Mouse (Mus musculus) CD8-positive naive resting alpha-beta T cell, adult 2 months (primary cell): ENCODE measurements around the gene Rgs1.

Experiments used
- DNase-seq, 2 experiments: peaks; one replicate each; pipeline ENCODE4 v3.0.0; 2022; ENCODE audit warnings: low read depth in 2 of 2, low spot score in 2 of 2

The Rgs1 gene

DNA sequence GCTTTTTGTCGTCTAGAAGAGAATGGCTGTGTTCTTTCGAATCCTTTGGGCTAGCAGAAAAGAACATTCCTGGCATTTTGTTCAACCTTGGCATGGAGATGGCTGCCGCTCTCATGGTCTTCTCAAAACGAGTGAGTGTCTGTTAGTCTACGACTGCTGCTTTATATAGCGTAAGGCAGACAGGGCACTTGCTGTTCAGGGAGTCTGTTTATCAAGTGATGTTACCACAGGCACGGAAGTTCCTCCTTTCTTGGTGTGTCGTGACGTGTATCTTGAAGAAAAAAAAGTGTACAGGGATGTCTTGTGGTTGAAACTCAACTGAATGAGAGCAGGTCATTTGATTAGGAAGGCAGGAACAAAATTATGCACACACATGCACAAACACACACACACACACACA, at the start of gene Rgs1:
Gene Rgs1 (minus strand): TSS at position 320 of the 400 bp plus-strand sequence.
- peak; percentile 65 to 71 for DNase-seq

DNA sequence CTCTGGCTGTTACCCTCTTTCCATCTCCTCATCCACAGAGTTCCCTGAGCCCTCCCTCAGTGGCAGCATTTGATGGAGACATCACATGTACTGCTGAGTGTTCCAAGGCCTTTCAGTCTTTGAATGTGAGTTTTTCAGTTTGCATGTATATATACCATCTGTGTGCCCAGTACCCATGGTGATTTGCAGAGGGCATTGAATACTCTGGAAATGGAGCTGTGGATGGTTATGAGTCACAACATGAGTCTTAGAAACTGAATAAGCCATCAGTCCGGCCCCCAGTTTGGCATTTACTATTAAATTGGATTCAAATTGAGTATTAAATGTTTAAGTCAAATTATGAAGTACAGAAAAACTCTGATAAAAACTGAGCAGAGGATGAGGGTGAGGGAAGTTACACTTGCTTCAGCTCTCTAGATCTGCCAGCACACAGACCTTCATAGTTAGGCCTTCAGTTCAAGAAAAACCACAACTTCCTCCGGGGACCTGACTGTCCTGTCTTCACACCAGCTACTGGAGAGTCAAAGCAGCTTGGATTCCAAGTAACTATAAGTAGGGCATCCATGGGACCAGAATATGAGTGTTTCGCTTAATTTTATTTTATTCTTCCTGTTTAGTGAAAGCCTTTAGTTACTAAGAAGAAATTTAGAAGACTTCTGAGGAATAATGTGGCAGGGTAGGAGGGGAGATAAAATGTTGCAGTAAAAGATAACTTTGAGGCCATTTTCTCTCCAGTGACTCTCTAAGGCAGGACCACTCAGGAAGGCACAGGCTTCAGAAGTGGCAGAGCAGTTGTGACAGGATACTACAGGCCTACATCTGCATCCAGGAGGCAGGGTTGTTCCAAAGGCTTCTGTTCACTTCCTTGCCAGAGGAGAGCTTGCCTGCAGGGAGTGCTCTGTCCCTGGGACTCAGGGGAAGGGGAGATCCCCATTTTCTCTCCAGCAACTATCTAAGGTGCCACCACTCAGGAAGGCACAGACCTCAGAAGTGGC, 34.3 kb upstream of the Rgs1 start:
- no peak for DNase-seq

DNA sequence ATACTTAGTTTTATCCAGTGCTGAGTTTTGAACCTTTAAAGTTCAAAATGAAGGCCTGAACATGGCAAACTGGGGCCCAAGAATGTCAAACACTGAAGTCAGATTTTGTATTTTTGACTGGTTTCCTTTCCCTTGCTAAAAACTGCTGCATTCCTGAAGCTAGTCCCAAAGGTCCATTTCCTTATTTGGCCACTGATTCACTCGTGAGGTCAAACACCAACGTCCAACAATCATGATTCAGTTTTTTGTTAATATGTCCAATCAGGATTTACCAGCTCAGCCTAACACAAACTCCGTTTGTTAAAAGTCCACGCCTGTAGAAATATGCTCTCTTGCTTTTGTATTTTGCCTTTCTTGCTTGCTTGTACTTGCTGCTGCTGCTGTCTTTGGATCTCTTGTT, 31.0 kb upstream of the Rgs1 start:
- no peak for DNase-seq

DNA sequence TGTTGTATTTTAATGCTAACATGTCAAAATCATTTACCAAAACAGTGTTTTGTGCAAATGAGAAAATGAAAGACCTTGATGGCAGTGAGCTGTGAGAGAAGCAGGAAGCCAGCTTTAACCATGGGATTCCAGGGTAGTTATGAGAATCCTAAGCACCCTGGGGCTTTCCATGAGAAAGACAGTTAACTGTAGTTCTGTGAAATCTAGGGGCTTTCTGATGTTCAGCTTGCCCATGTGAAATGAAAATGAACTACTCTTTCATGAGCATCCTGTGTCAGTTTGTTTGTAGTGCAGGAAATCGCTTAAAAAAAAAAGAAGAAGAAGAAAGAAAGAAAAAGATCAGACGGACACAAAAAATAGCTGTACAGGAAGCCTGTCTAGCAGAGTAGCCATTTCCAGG, 23.9 kb upstream of the Rgs1 start:
- DNase-seq, result no peak

DNA sequence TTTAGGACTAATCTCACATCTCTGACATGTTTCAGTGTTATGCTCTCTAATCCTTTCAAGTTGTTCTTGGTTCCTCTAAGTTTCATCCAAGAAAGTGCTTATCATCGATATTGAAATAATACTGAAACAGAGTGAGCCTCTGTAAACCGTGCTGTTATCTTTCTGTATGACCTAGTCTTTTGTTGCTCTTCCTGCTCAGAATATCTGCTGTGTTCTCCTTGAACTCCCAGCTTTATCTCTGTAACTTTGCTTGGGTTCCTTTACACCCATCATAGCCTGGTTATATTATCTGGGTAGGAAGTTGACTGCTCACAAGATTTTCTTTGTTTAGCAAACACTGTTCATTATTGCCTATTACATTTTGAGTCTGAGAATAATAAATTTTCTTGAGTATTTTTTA, 20.1 kb upstream of the Rgs1 start:
- DNase-seq, result no peak

DNA sequence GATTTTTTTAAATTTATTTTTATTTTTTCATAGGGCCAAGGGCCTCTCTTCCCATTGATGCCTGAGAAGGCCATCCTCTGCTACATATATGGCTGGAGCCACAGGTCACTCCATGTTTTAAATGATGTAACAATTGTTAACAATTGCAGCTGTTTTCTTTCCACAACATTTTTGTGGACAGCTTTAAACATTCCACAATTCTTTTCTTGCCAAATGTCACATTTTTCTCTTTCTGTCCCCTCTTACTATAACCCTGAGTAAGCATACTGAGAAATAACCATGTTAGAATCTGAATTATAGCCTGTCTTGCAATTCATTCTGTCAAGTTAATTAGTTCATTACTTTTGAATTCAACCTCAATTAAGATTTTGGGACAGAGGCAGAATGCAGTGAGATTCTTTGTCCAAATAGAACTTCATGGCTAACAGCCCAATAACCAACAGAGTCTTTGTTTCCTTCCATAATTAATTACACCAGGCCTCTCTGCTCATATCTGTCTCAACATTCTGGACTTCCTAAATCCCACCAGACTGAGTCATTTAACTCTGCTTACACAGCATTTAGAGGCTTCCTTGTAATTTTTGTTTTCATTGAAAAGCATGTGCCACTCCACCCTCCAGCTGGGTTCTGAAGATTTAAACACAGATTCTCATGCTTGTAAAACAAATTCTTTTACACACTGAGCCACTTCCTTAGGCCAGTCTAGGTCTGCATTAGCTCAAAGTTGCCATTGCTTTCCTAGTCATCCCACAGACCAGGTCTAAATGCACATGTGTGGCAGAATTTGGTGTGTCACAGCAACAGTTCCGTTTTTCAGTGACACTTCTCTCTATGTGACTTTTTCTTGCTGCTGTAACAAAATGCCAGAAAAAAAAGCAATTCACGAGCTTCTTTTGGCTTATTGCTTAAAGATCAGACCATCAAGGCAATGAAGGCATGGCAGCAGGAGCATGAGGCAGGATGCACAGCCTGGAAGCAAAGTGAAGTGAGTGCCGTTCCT, 18.7 kb upstream of the Rgs1 start:
- no peak for DNase-seq

DNA sequence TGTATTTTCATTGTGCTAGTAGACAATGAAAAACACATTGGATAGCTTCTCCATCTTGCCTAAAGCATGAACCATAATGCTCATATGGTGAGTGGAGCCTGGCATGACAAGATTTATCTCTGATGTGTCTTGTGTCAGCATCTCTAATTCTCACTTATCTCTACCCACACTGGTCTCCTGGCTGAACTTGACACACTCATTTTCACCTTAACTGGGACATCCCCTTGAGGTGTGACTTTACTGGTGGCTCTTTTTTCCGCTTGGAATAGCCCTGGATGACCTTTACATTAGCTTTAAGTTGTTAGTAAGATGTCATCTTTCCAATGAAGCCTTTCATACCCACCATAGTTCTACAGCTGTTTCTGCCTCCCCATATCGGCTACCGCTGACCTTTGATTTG, 15.0 kb upstream of the Rgs1 start:
- no peak for DNase-seq

DNA sequence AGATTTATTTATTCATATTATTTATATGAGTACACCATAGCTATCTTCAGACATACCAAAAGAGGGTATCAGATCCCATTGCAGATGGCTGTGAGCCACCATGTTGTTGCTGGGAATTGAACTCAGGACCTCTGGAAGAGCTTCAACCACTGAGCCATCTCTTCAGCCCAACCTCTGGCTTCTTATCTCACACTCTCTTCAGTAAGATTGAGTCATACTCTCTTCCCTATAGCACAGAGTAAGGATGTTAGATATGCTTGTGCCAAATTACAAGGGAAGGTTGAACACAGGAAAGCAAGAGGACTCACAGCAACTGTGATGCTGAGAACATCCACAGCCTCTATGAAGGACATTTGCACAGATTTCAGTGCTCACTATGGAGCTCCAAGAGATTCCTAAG, 13.0 kb upstream of the Rgs1 start:
- no peak for DNase-seq

DNA sequence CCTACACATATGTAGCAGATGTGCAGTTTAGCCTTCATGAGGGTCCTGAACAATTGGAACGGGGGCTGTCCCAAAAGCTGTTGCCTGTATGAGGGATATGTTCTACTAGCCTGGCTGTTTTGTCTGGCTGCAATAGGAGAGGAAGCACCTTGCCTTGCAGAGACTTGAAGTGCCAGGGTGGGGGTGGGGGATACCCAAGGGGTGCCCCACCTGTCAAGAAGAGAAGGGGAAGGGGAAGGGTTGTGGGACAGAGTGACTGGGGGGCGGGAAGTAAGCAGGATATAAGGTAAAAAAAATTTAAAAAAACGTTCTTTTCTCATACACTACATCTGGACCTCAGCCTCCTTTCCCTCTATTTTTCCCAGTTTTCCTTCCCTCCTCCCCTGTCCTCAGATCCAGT, 9.7 kb upstream of the Rgs1 start:
- DNase-seq, result no peak

DNA sequence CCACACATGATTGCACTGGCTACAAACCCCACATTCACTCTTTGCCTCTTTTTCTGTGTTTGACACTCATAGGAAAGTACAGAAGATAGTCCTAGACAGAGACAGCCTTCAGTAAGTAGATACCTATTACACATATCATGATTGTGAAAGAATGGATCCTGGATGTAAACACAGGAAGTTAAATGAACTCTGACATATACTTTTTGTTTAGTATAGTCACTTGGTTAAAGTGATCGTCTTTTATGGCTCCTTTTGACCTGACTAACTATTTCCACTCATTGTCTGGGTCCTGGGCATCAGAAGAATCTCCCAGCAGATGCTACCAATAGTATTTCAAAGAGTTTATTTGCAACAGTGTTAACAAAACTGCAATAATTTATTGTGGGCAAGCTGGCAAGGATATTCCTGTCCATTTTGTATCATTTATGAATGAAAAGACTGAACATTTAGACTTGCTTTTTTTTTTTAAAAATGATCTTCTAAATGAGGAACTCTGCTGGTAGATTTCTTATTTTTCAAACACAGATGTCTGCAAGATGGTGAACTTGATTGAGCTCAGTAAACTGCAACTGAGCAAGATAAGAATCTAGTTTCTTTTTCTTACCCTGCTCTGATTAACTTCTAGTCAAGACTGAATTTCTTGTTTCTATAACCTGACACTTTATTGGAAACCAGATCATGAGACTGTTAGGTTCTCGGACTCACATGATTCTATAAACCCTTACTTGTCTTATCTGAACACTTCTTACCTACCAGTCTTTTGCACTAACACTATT, 7.7 kb upstream of the Rgs1 start:
- DNase-seq, result no peak

DNA sequence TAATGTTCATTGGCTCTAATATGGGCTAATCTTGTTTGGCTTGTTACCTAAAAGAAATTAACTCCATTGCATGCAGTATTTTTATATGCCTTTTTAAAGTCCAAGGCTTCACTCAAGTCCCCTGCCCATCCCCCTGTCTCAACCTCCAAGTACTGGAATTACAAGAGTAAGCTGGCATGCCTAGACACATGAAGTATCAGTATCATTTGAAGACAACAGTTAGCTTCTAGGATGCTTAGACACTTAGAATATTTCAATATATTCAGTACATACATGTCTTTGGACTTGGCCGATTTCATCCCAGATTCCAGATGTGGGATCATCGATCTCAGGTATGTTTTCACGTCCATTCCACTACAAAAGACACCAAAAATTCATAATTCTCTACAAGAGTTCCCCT, 836 bp downstream of the Rgs1 start:
- no peak for DNase-seq

DNA sequence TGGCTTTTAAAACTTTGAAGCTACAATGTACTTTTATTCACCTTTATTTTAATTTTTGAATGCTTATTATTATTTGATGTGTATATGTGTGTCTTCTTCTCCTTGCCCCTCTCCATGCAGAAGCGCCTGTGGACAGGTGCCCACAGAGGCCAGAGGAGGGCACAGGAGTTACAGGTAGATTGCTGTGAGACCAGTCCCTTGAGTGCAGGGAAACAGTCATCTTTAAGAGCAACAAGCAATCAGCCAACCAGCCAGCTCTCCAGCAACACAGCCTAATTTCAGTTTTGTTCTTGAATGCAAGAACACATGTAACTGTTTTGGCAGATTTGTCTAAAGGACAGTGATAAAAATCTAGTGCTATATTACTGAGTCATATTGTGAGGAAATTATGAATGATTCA, 1.7 kb downstream of the Rgs1 start:
- DNase-seq, result no peak

DNA sequence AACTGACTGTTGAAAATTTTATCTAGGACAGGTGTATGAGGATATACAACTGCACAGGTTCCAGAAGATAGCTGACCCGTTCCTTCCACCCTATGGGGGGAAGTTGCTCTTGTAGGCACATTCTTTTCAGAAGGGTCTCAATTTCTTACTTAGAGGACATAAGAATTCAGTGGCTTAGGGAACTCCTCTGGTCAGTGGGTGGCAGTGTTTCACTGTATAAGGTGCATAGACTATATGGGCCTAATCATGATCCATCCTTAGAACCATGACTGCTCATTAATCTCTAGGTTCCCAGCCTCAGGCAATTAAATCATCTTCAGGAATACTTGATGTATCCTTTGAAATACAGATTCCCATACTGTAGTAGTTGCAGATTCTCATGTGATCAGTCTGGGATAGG, 5.5 kb downstream of the Rgs1 start:
- peak; percentile 14 to 32 for DNase-seq

DNA sequence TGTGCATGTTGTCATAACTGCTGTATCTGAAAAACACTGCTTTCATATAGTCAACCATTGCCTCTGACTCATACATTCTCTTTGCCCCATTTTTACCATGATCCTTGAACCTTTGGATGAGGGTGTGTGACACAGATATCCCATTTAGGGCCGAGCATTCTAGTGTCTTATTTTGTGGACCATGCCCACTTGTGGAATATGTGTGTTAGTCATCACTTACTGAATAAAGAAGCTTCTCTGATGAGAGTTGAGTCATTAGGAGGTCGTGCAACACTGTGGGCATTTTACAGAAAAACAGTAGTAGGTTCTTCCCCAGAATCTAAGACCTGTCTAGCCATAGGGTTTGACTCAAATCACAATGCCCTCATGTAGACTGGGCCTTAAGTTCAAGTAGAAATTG, 9.8 kb downstream of the Rgs1 start:
- no peak for DNase-seq

DNA sequence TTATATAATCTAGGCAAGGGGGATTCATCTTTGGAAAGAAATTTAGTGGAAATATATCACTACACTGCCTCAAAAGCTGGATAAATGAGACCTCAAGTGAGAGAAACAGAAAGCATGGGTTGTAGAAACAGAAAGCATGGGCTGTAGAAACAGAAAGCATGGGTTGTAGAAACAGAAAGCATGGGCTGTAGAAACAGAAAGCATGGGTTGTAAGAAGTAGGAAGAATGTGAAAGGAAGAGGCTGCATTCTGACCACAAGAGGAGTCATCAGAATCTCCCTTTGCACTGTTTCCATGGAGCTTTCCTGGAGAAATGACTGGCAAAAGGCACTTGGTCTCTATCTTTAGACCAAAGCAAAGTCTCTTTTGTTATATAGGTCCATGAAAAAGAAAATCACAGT, 33.8 kb downstream of the Rgs1 start:
- no peak for DNase-seq

DNA sequence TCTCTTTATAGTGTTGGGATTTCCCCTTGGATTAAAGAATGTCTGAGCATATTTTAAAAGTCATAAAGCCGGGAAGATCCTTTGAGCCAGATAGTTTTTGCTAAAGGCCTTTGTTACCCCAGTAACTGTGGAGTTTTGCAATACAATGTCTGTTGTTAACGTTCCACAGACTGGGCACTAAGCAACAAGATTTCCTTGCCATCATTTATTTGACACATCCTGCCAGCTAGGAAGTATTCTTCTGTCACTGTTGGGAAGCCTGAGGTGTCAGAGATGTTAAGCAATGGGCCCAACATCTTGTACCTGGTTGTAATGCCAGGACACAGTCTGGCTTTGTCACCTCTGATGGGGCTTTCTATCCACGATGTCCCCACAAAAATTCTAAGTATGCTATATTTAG, 38.1 kb downstream of the Rgs1 start:
- DNase-seq, result no peak

DNA sequence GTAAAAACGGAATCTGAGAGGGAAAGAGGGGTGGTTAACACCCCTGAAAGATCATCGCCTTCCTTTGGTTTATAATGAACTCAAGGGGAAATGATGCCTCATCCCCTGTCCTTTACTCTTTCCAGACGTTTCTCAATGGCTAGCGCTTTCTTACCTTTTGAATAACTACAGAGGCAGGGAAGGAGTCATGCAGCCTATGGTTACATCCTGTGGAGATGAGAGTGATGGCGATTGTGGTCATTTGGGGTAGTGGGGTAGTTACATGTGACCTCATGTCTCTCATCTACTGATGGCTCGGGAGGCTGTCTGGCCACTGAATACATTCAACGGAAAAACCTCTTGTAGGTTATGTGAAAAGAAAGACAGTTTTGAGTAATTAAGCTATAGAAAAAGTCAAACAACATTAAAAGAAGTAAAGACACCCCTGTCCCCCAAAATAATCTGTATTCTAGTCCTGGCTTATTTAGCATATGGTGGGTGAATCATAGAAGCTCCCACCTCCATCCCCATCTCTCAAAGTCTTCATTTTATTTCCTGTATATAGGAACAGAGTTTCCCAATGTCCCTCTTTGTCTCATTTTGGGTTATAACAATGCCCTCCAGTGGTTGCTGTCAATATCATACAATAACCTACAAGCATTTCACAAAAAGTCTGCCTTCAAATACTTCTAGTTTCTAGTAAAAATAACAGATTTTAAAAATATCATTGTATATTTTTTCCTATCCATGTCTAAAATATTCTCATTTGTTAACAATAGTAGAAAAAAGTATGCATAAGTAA, 42.6 kb downstream of the Rgs1 start:
- DNase-seq, result no peak

DNA sequence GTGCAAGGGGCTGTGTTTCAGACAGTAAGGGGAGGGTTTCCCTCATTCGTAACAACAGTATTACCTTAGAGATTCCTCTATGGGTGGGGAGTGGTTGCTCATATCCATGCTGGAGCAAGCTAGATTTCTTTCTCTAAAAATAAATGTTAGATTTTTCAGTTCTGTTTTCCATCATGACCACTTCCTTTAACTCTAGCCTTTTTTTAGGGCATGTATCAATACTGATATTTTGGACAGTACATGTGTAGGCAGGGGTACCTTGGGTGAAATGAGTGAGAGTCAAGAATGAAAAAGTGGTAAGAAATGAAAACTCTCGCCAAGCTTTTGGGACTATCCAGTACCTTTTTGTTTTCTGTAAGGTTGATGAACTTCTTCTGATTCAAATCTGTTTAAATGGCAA, 44.3 kb downstream of the Rgs1 start:
- no peak for DNase-seq

DNA sequence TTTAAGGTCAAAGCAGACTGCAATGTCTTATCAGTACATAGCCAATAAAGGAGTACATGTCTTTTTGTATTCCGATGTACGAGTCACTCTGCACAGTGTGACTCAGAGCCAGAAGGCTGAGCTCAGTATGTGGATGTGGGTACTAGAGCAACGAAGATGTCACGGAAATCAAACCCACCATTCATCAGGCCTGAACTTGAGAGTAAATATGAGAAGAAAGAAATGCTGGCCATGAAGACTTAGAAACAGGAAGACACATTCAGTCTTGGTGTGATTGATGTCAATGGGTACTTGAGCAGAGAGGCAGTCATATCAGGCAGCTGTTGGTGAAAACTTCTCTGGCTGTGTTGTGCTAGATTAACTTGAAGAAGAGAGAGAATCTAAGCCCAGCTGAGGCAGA, 46.1 kb downstream of the Rgs1 start:
- DNase-seq, result no peak

DNA sequence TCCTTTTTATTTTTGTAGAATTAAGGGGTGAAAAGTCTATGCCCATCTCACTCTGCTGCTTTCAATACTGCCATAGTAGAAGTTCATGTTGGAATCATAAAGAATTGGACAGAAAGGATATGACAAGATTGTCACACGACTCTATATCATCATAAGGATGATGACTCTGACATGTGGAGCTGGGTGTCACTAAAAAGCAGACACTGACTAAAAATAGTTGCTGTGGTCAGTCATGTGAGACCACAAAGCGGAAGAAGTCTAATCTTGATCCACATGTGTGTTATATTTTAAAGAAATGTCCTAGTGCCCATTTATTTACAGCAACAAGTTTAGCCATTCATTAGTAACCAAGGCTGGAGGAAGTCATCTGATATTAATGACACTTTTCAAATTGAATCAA, 48.5 kb downstream of the Rgs1 start:
- no peak for DNase-seq
